Mouse (Mus musculus): ENCODE data around the gene Nuak1. TPM values are rescaled to one million over a fixed set of nuclear protein-coding genes. Genes with fewer than 3 reads are reported as not detected.

Gene Nuak1
- total RNA-seq, 2 experiments from 2014 or later = 39.5 to 45.8 TPM

DNA sequence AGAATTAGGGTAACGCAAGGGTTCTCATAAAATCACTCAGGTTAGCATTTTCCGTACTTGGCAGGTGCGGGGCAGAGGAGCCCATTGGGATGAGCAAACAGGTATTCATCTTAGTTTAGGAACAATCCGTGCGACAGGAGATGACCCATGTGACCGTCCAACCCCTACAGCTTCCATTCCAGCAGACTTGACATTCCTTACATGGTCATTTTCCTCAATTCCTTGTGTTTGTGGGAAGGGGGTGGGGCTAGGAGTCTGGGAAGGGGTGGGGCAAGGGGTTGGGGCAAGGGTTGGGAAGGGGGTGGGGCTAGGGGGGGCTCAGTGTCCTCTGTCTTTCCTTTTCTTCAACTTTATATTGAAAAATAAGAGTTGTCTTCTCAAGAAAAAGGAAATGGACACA lies 6.3 kb upstream of the Nuak1 start:
- DNase-seq = no peak

DNA sequence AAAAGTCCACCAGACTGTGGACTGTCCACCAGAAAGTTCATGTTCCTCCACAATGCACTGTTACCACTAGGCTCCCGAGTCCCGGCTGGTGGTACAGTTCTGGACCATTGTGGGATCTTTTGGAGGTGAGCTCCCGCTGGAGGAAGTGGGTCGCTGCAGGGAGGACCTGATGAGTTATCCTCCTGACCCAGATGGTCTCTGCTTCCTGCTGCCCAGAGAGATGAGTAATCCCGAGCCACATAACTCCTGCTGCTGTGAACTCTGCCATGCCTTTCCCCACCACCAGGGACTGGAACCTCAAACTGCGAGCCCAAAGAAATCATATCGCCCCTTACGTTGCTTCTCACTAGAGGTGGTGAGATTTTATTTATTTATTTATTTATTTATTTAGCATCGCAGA lies 4.0 kb upstream of the Nuak1 start:
- no peak for DNase-seq

DNA sequence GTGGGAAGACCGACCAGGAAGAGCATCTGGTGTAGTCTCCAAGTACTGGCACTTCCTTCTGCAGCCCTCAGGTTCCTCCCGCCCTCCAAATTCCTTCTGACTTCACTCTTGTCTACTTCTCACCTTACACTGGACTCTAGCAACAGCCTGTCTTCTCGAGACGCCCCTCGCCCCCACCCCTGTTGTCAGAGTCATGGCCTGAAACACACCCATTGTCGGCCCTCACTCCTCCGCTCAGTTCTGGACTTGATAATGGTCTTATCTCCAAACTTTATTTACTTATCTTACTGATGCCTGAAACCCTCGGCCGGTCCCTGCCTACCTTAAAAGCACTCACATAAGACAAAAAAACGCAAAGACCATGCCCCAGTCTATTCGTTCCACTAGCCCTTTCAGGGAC lies 1.4 kb upstream of the Nuak1 start:
- DNase-seq = no peak

DNA sequence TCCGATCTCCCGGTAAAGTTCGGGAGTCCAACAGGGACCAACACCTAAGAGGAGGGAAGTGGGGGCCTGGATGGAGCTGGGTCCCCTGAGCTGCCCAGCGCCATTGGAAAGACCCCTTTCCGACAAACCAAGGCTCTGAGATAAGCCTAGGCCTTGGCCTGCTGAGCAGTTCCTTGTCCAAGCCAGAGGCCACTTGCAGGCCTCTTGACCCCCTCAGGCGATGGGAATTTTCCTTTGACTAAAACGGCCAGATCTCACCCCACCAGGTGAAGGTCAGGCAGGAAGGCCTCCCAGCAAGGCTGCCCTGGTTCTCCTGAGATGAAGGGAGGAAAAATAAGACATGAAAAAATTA lies 1.0 kb upstream of the Nuak1 start:
- DNase-seq = no peak

DNA sequence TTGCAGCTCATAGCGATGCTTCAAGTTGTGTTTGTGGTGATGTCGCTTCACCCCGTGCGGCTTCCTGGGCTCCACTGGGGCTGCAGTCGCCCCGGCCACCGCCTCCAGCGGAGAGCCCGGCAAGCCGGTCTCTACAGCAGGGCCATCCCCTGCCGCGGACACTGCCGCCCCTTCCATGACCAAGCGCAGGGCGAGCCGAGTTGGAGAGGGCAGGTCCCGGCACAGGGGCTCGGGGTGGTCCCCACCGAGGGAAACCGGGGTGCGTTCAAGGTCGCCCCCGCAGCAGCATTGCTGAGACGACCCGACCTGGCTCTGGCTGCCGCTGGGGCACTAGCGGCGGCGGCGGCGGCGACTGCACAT lies 236 bp downstream of the Nuak1 start:
- DNase-seq = no peak

DNA sequence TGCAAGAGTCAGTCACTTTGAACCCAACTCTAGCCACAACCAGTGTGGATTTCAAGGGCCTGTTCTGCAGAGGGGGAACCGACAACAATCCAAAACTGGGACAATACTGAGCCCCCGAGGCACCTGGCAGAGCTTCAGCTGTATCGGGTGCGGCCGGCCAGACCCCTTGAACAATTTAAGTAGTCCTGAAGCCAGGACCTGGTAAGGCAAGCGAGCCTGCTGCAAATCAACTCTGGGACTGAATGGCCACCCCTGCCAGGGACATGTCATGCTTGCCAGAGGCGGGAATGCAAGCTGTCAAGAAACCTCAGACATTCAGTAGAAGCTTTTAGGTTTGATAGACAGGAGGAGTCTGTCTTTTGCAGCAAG lies 1.2 kb downstream of the Nuak1 start:
- DNase-seq = peak; percentile 44

DNA sequence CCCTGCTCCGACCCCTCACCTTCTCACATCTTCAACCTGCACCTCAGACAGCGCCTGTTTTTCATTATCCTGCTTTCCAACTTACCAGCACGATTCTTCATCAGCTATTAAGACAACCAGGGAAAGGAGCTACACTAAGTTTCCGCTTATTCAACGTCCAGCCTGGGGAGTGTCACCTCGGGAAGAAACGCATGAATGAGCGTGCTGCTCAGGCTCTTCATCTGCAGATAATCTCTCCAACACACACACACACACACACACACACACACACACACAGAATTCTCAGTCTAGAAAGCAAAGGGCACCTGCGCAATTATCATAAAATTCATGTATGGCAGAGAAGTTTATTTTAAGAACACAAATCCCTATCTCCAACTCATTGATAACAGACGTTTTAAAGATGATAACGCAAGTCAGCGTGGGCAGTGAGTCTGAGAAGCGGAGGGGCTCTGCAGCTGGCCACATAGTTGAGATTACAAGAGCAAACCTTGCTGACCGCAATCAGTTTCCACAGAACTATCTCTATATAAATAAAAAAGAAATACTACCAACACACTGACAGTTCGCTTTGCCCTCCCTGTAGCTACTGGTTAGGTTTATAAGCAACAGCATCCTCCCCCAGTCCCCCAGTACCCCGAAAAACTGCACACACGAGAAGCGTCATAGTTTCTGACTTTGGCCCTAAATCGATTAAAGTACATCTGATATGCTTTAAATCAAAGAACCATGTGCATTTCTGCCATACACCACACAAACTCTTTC lies 1.8 kb downstream of the Nuak1 start:
- no peak for DNase-seq

DNA sequence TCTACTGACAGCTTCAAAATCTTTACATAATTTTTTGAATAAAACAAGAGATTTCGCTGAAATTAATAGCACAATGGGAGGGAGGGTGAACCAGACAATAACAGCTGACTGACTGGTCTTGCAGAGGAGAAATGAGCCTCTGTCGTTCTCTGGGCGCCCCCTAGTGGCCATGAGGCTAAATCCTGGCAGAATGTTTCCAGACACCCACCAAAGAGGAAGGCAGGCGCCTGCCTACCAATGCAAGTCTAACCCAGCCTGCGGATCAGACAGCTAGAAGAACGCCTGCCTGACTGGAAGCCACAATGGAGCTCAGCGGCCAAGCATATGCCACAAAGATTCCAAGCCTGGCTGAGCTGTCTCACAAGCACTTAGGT lies 2.4 kb downstream of the Nuak1 start:
- peak; percentile 99 for DNase-seq

DNA sequence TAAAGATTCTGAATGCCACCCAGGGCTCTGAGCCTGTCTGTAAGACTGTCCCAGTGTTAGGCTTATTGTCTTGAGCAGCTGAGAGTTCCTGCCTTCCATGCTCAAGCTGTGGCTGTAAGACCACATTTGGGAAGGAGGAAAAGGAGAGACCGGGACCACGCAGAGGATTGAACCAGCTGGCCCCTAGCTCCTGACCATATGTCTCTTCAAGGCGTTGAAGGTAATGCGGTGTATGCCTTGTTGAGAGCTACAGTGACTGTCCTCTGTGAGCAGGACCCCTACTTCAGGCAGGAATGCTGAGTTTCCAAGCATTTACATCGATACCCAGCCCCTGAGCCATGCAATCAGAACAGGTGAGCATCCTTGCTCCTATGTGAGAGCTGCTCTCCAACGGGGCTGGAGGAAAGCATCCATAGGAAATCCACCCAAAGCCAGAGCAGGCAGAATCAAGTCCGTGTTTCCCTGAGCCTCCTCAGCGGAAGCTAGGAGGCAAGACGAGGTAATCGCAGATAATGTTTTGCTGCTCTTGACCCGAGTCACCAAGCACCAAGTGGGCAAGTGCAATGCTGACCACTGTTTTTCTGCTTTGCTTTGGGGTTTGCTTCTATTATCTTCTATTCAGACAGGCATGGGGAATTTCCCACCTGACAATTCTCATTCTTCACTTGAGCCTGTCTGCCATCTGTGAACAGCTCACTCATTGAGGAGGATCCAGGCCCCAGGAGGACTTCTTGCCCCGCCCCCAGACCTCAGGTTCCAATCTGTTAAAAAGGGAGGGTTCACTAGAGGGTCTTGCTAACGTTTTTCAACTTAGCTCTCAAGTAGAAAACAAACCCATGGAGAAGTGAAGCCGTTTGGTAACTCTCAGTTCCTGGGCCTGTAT lies 3.0 kb downstream of the Nuak1 start:
- no peak for DNase-seq

DNA sequence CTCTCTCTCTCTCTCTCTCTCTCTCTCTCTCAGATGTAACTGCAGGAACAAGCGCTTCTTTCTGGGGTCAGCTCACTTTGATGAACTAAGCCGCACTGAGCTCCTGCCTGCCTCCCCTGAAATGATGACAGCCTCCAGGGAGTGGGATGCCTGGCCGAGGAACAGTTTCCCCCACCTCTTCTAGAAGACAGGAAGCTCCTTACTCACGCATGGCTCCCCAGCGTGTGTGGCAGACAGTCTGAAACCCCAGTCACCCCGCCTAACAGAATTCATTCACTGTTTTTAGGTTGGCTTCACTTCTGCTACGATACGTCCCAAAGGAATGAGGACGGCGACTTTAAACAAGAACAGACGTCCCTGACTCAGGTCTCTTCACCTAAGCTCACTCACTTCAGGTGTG lies 4.5 kb downstream of the Nuak1 start:
- no peak for DNase-seq

DNA sequence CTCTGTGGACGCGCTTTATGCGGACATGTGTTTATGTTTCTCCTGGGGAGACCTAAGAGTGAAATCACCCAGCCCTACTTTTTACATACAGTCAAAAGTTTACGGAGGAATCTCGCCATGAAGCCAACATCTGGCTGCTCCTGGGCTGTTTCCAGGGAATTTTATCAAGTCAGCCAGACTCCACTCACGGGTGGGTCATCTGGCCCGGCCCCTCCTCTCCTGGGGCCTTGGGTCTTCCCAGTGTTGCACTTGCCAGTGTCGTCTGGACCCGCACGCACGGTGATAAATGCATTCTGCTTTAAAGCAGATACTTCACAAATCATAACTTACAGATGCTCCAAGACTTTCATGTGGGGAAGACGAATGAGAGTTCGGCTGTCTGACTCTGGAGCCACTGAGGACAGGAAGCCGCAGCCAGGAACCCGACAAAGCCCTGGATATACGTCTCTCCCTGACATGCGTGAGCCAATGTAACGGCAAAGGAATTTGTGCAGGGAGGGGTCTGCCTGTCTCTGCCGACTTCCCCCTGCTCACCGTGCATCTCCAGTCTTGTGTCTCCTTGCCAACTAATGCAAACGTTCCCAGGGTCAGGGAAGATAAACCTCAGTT lies 7.1 kb downstream of the Nuak1 start:
- no peak for DNase-seq

DNA sequence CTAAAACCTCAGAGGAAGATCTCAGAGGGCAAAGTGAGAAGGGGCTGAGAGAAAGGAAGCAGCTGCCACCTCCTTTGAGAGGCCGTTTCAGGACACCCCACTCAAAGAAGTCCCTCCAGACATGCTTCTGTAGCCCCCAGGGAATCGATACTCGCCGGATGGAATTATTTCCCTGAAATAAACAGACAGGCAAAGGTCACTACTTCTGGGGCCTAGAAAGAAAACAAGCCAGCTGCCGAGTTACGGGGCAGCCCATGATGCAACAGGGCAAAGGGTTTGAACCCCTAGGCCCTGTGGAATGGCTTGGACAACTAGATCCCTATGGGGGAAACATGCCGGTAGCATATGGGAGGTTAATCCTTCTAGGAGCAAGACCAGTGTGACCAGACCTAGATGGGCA lies 16.0 kb downstream of the Nuak1 start:
- DNase-seq = no peak

DNA sequence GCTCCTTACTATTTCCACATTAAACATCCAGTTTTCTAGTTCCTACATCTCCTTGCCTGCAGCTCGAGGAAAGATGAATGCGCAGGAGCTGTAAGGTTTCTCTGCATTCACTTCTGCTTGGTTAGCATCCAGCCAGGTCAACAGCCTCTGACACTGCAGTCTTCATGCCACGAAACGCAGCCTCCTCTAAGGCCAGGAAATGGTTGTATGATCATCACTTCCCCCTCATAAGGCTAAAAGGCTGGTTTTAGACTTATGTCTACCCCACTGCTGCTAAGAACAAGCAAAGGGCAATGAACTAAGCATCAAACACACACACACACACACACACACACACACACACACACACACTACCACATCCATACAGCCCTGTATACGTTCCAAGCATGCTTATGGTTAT lies 16.5 kb downstream of the Nuak1 start:
- DNase-seq = no peak

DNA sequence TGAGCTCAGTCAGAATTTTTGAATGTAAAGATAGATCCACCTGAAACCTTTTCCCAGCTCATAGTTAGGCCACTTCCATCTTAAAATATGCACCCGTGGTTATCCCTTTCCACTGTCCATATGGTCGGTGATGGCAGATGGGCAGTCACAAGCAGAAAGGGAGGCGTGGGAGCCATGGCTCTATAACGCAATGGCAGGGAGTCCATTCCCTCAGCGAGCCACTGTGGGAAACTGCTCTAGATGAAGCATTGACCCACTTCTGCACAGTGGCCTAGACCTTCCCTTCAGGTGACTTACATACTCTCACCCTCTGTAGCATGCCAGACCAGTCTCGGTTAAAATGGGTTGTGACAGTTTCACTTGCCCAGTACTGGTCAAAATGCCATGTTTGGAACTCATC lies 19.8 kb downstream of the Nuak1 start:
- no peak for DNase-seq

DNA sequence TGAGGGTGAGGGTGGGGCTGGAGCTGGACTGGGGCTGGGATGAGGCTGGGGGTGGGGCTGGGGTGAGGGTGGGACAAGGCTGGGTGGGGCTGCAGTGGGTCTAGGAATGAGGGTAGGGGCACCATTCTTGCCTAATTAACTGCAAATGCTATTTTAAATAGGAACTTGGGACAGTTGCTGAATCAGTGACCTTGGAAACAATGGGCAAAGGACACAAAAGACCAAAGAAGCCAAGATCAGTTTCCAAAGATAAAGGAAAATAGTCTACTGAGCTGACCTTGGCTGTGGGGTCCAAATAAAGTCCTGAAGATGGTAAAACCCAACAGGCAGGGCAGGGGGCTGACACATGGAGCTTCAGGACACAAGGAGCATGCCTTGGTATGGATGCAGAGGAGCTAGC lies 22.0 kb downstream of the Nuak1 start:
- DNase-seq = no peak

DNA sequence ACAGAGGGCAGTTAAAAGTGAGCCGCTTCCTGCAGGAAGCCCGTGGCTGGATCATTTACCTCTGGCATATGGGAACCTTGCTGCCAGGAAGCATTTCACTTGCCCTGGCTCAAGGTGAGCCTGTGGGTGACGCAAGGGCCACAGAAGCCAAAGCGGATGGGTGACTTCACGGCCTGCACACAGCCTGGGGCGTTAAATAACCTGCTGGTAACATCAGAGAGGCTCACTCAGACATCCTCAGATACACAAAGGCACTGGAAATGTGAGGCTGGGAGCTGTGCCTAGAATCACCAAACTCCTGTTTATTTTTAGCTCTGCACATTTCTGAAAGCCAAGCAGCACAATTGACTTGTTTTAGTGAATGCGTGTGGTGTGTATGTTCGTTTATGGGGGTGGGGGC lies 23.6 kb downstream of the Nuak1 start:
- peak; percentile 56 for DNase-seq

DNA sequence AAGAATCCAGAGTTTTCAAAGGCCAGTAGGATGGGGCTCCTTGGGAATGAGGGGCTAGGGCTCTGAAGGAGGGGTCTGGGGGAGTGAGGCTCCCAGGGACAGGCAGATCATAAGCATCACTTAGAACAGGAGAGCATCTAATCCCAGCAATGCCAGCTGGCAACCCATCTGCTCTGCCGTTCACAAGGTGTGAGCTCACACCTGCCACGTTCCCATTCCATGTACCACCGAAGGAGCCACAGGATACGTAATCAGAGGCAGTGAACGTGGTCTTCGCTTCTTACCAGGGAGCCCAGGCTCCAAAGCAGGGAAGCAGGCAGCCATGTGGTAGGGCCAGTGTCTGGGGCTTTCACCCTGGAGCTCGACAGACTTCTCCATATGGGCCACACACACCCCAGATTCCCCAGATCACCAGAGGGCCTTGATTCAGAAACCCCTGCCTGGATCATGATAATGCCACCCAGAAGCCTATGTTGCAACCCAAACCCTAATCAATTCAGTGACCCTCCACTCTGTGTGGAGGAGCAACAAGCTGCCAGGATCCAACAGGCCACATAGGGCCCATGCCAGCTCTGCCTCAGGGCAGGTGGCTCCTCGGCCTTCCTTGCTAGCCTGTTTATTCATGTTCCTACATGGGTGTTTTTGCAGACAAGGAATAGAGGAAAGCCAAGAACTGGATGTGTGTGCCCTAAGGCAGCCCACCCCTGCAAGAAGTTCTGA lies 25.3 kb downstream of the Nuak1 start:
- no peak for DNase-seq

DNA sequence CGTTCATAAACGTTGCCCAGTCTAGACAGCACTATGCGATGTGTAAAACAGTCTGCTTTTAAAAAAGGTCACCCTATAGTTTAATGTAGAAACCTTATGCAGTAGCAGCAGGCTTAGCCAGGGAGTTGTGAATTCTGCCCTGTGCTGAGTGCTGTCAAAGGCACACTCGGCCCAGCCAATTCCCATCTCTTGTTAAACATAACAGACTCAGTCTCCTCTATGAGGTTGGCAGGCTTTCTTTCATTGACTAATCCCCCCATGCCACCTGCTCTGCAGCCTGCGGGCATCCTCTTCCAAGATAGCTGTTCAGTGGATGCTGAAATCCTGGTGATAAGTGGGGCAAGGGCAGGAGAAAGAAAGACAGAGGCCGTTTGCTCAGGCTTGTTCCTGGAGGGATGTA lies 27.1 kb downstream of the Nuak1 start:
- no peak for DNase-seq

DNA sequence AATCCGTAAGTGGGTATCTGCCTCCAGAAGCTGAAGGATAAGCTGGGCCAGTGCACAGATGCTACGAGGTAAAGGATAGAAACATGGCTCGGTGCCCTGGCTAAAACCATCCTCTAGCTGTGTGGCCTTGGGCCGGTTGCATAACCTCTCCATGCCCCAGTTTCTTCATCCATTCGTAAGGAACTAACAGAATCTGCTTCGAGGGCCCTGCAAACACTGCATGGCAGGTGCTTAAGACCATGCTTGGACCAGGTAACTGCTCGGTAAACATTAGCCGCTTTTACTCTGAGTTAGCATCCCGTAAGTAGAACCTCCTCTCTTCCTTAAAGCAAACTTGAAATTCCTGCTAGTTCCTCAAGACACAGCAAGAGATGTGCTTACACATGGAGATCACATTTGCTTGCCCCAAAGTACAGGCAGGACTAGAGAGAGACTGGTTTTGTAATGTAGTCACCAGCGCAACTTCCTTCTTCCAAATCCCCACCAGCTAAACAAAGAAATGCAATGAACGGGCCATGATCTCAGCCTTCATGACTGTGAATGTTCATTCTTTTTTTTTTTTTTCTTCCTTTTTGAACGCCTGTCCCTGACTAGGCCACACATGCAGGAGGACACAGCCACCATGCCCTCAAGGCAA lies 28.0 kb downstream of the Nuak1 start:
- DNase-seq = no peak

DNA sequence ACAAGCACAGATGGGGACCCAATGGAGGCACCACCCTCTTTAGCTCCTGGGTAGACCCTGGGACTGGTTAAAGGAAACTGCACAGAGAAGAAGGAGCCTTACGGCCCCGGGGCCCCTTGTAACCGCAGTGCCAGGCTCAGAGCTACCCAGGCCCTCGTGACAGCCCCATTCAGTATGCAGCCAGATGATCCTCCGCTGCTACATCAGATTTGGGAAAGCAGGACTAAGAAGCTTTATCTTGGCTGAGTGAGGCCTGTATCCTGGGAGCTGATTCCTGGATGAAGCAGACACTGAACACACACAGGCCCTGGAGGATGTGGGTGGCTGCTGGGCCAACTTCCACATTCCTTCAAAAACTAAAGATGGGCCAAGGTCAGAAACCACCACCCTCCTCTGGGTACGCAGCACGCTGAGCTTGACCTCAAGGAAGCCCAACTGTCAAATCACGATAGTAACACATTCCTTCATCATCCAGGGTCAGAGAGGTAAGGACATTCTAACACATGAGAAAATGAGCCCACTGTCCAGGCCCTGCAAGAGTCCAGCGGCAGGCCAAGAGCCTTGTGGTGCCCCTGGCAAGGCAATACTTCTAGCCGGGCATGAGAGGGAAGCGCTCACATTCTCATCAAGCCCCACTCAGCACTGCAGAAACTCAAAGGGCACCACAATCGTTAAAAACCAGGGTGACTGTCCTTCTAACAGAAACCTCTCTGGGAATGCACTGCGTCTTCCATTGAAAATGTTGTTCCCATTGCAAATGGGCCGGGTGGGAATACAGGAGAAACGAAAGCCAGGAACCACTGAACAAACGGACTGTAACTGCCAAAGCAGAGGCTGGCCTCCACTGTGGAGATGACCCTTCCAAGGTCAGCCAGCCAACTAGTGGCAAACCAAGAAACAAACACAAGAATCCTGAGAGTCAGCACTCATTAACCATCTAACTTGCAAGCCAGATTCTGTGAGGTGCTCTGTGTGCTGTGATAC lies 29.0 kb downstream of the Nuak1 start:
- DNase-seq = peak; percentile 45

DNA sequence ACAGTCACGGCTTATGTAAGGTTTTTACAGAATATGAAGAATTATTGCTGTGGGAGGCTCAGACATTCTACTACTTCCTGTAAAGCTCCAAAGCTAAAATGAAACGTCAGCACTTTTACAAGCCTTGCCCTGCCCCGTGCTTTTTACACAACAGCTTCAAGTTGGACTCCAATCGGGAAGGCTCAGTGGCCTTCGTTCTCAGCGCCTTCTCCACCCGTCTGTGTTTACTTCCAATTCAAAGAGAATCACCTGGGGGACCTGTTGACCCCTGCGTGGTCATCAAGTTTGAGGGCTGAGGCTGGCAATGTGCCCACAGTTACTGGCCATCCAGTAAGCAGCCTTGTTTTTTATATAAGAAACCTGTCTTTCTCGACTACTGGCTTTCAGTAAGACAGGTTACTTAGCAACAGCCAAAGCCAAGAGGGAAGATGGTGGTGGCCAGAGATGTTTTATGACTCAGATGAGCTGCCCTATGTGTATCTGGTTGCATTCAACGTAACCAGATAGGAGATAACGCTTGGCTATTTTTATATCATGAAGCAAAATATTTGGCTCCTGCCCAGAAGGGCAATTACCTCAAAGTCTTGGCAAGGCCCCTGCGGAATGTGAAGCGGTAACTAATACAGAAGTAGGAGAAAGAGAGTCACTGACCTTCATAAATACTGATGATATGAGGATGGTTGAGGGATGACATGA lies 31.3 kb downstream of the Nuak1 start:
- DNase-seq = peak; percentile 72
